Mouse (Mus musculus): ENCODE data around the gene Adamtsl3. TPM values are rescaled to one million over a fixed set of nuclear protein-coding genes. Genes with fewer than 3 reads are reported as not detected.

Gene Adamtsl3
- total RNA-seq, 2 experiments from 2014 or later: not detected

- no peak for ATAC-seq (replicated peaks; ENCODE audit: low FRiP score, low TSS enrichment, poor library complexity, severe bottlenecking)
Observed at GRCm38 (mm10) chr7:82359146-82359545, 23.7 kb downstream of the Adamtsl3 start.

GRCm38 (mm10) chr7:82359674-82360073 is 24.2 kb downstream of the Adamtsl3 start:
- ATAC-seq (replicated peaks; ENCODE audit: low FRiP score, low TSS enrichment, poor library complexity, severe bottlenecking): no peak

GRCm38 (mm10) chr7:82360186-82360585 is 24.7 kb downstream of the Adamtsl3 start:
- no peak for ATAC-seq (replicated peaks; ENCODE audit: low FRiP score, low TSS enrichment, poor library complexity, severe bottlenecking)

- no peak for ATAC-seq (replicated peaks; ENCODE audit: low FRiP score, low TSS enrichment, poor library complexity, severe bottlenecking)
Observed at GRCm38 (mm10) chr7:82361127-82361526, 25.6 kb downstream of the Adamtsl3 start.

- no peak for ATAC-seq (replicated peaks; ENCODE audit: low FRiP score, low TSS enrichment, poor library complexity, severe bottlenecking)
Observed at GRCm38 (mm10) chr7:82364567-82364966, 29.1 kb downstream of the Adamtsl3 start.

- no peak for ATAC-seq (replicated peaks; ENCODE audit: low FRiP score, low TSS enrichment, poor library complexity, severe bottlenecking)
Observed at GRCm38 (mm10) chr7:82366056-82366455, 30.6 kb downstream of the Adamtsl3 start.

- no peak for ATAC-seq (replicated peaks; ENCODE audit: low FRiP score, low TSS enrichment, poor library complexity, severe bottlenecking)
Observed at GRCm38 (mm10) chr7:82366471-82366870, 31.0 kb downstream of the Adamtsl3 start.

- no peak for ATAC-seq (replicated peaks; ENCODE audit: low FRiP score, low TSS enrichment, poor library complexity, severe bottlenecking)
Observed at GRCm38 (mm10) chr7:82368047-82368446, 32.6 kb downstream of the Adamtsl3 start.

GRCm38 (mm10) chr7:82370132-82370531 is 34.6 kb downstream of the Adamtsl3 start:
- no peak for ATAC-seq (replicated peaks; ENCODE audit: low FRiP score, low TSS enrichment, poor library complexity, severe bottlenecking)

- no peak for ATAC-seq (replicated peaks; ENCODE audit: low FRiP score, low TSS enrichment, poor library complexity, severe bottlenecking)
Observed at GRCm38 (mm10) chr7:82371411-82371810, 35.9 kb downstream of the Adamtsl3 start.

- no peak for ATAC-seq (replicated peaks; ENCODE audit: low FRiP score, low TSS enrichment, poor library complexity, severe bottlenecking)
Observed at GRCm38 (mm10) chr7:82378311-82378710, 42.8 kb downstream of the Adamtsl3 start.

- ATAC-seq (replicated peaks; ENCODE audit: low FRiP score, low TSS enrichment, poor library complexity, severe bottlenecking): no peak
Observed at GRCm38 (mm10) chr7:82379765-82380164, 44.3 kb downstream of the Adamtsl3 start.

- ATAC-seq (replicated peaks; ENCODE audit: low FRiP score, low TSS enrichment, poor library complexity, severe bottlenecking): no peak
Observed at GRCm38 (mm10) chr7:82382843-82383535, 47.5 kb downstream of the Adamtsl3 start.

- ATAC-seq (replicated peaks; ENCODE audit: low FRiP score, low TSS enrichment, poor library complexity, severe bottlenecking): no peak
Observed at GRCm38 (mm10) chr7:82383536-82383848, 48.0 kb downstream of the Adamtsl3 start.

- ATAC-seq (replicated peaks; ENCODE audit: low FRiP score, low TSS enrichment, poor library complexity, severe bottlenecking): no peak
Observed at GRCm38 (mm10) chr7:82387121-82387520, 51.6 kb downstream of the Adamtsl3 start.

GRCm38 (mm10) chr7:82394435-82395186 is 59.1 kb downstream of the Adamtsl3 start:
- no peak for ATAC-seq (replicated peaks; ENCODE audit: low FRiP score, low TSS enrichment, poor library complexity, severe bottlenecking)

- no peak for ATAC-seq (replicated peaks; ENCODE audit: low FRiP score, low TSS enrichment, poor library complexity, severe bottlenecking)
Observed at GRCm38 (mm10) chr7:82395239-82395638, 59.7 kb downstream of the Adamtsl3 start.

- no peak for ATAC-seq (replicated peaks; ENCODE audit: low FRiP score, low TSS enrichment, poor library complexity, severe bottlenecking)
Observed at GRCm38 (mm10) chr7:82395751-82396512, 60.4 kb downstream of the Adamtsl3 start.

- no peak for ATAC-seq (replicated peaks; ENCODE audit: low FRiP score, low TSS enrichment, poor library complexity, severe bottlenecking)
Observed at GRCm38 (mm10) chr7:82396869-82397268, 61.4 kb downstream of the Adamtsl3 start.

GRCm38 (mm10) chr7:82397632-82398031 is 62.1 kb downstream of the Adamtsl3 start:
- ATAC-seq (replicated peaks; ENCODE audit: low FRiP score, low TSS enrichment, poor library complexity, severe bottlenecking): no peak
